Mouse (Mus musculus) heart, postnatal 0 days (tissue): ENCODE measurements around the gene Dnajc17. TPM values are rescaled to one million over a fixed set of nuclear protein-coding genes. Genes with fewer than 3 reads are reported as not detected.

Source experiments
- ATAC-seq: fragments of 200-750 bp; cut with Nextera tagmentation; 2 replicates; pipeline ENCODE4 v1.8.0; 2017; ENCODE audit warnings: low read depth, moderate number of reproducible peaks, moderate library complexity; ENCODE audit not compliant: insufficient read depth
- DNase-seq: peaks from one replicate; pipeline ENCODE4 v3.0.0-alpha.2; 2016; ENCODE audit warnings: low spot score
- H3K27ac ChIP-seq: fragments of 300-500 bp; sonication (generic); 2 replicates; pipeline ENCODE4 v1.5.1; 2014; ENCODE audit warnings: low read depth, mild to moderate bottlenecking
- H3K27me3 ChIP-seq: fragments of 300-500 bp; sonication (generic); 2 replicates; pipeline ENCODE4 v1.6.1; 2014; ENCODE audit warnings: low read length, mixed read lengths; ENCODE audit not compliant: control insufficient read depth, insufficient read depth
- H3K36me3 ChIP-seq: fragments of 300-500 bp; sonication (generic); replicated peaks from 2 replicates; pipeline ENCODE4 v1.6.1; 2014; ENCODE audit warnings: low read length, mixed read lengths; ENCODE audit not compliant: control insufficient read depth, insufficient read depth
- H3K4me1 ChIP-seq: fragments of 300-500 bp; sonication (generic); 2 replicates; pipeline ENCODE4 v1.6.1; 2014; ENCODE audit warnings: antibody characterized with exemption; ENCODE audit not compliant: control insufficient read depth, insufficient read depth
- H3K4me2 ChIP-seq: fragments of 300-500 bp; sonication (generic); 2 replicates; pipeline ENCODE4 v1.6.1; 2014; ENCODE audit warnings: low read depth, mild to moderate bottlenecking, low read length, moderate library complexity
- H3K4me3 ChIP-seq: fragments of 300-500 bp; sonication (generic); 2 replicates; pipeline ENCODE4 v1.5.1; 2014; ENCODE audit warnings: low read depth, low read length
- H3K9ac ChIP-seq: fragments of 300-500 bp; sonication (generic); replicated peaks from 2 replicates; pipeline ENCODE4 v1.6.1; 2014; ENCODE audit warnings: low read depth, low read length, mixed read lengths
- H3K9me3 ChIP-seq: fragments of 300-500 bp; sonication (generic); replicated peaks from 2 replicates; pipeline ENCODE4 v1.6.1; 2016; ENCODE audit warnings: low read length; ENCODE audit not compliant: control insufficient read depth
- CTCF ChIP-seq: IDR thresholded peaks from 2 replicates; pipeline ENCODE4 v1.5.1; 2016; ENCODE audit warnings: antibody characterized with exemption, control low read depth, low read depth
- EP300 ChIP-seq: IDR thresholded peaks from 2 replicates; pipeline ENCODE4 v1.6.1; 2016; ENCODE audit warnings: antibody characterized with exemption, low read depth
- WGBS: fragments of 180-500 bp; shearing (Covaris S2); extraction: QIAGEN DNeasy Blood & Tissue Kit; methylation state at CpG from one replicate; pipeline ENCODE4 v1.1.7; 2014; 5-methylcytosine and 5-hydroxymethylcytosine counted together
- polyA plus RNA-seq: library from polyadenylated mRNA; unstranded; fragments of >200 nt; fragmentation: Nextera tagmentation; extraction: Ambion mirVana; gene quantifications from 2 replicates; pipeline ENCODE4 v1.2.1, GENCODE M21; 2015
- total RNA-seq: library from RNA; depleted of rRNA; stranded (reverse); fragments of >200 nt; gene quantifications from 2 replicates; pipeline ENCODE4 v1.2.3, GENCODE M21; 2014; ENCODE audit warnings: low replicate concordance; rRNA removed

The Dnajc17 gene
- total and polyA plus RNA-seq, 2 experiments from 2014 or later, result 8.8 to 18.7 TPM

DNA sequence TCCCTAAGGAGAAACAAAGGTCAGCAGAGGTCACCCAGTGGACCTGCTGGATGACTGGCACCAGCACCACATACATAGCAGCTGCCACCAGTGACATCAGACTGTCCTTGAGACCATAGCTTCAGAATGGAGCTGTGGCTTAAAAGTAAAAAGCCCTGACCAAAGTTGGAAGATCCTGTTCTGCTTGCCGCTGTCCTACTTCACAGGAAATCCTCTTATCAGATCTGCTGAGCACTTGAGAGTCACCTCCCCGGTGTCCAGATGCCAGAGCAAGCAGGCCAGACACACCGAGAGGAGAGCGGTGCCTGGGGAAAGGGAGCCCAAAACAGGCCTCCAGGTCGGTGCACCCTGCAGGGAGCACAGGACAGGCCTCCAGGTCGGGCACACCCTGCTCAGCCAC lies 56.3 kb downstream of the Dnajc17 start:
- Histone ChIP-seq H3K36me3 (peaks cover 62% of the 10 kb centered on the region), H3K4me2 (no peak overlapping the region), H3K4me1 (peaks cover 9% of the 10 kb centered on the region; the same call in 1 of the 2 replicates), H3K4me3 (no peak overlapping the region), H3K27ac (no peak overlapping the region), H3K9ac (no peak overlapping the region), H3K9me3 (no peaks in the 10 kb centered on the region), H3K27me3 (no peaks in the 10 kb centered on the region)
- DNase-seq (no peak), ATAC-seq (no peak)
- WGBS, result 34% methylated on average over 6 of the region's 6 CpGs
- TF ChIP-seq CTCF (no peak), EP300 (no peak)

DNA sequence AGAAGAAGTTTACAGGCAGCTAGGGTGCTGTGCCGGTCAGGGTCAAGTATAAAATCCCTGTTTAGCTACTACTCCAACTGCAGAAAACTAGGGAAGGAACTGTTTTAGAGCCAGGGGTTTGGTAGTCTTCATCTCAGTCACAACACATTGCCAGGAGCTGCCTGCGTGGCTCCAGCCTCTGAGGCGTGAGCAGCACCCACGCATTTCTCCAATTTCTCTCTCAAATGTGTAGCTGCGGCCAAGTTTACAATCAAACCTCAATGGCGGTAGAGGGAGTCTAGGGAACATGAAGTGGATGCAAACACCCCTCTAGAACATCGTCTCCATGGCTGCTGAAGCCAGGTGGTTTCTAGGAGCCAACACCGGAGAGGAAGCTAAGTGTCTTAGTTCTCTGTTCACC lies 60.8 kb downstream of the Dnajc17 start:
- Histone ChIP-seq H3K4me2 (no peak overlapping the region), H3K27me3 (no peaks in the 10 kb centered on the region), H3K27ac (no peak overlapping the region), H3K36me3 (peaks cover 83% of the 10 kb centered on the region), H3K9me3 (no peaks in the 10 kb centered on the region), H3K4me3 (no peak overlapping the region), H3K9ac (no peak overlapping the region), H3K4me1 (no peaks in the 10 kb centered on the region)
- DNase-seq (no peak), ATAC-seq (no peak)
- 82% methylated on average over 8 of the region's 8 CpGs for WGBS
- TF ChIP-seq CTCF, result no peak
- TF ChIP-seq EP300, result no peak

DNA sequence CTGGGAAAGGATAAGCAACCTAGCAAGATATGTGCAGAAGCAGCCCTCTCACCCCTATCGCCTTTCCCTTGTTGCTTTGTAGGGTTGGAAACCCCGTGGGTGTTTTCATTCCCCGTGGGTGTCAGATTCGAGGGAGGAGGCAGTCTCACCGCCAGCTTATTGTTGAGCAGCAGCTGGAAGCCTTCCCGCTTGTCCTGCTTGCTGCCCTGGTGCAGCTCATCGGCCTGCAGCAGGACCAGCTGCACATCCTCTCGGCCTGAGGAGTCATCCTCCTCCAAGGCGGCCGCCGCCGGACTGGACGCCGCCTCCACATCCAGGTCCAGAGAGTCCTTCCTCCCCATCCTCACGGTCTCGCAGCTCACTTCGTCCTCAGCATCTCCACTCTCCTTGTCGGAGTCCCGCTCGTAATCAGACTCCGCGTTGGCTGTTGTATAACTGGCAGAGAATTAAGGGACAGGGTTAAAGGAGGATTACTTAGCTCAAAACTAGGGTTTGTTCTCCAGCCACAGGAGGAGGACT lies 61.4 kb downstream of the Dnajc17 start:
- Histone ChIP-seq H3K27ac (no peak overlapping the region), H3K9ac (no peak overlapping the region), H3K4me3 (no peak overlapping the region), H3K4me1 (no peaks in the 10 kb centered on the region), H3K36me3 (peaks cover 83% of the 10 kb centered on the region), H3K27me3 (no peaks in the 10 kb centered on the region), H3K9me3 (no peaks in the 10 kb centered on the region), H3K4me2 (no peak overlapping the region)
- 72% methylated on average over 22 of the region's 22 CpGs for WGBS
- TF ChIP-seq EP300, result no peak
- ATAC-seq (no peak), DNase-seq (peak; percentile 8)

DNA sequence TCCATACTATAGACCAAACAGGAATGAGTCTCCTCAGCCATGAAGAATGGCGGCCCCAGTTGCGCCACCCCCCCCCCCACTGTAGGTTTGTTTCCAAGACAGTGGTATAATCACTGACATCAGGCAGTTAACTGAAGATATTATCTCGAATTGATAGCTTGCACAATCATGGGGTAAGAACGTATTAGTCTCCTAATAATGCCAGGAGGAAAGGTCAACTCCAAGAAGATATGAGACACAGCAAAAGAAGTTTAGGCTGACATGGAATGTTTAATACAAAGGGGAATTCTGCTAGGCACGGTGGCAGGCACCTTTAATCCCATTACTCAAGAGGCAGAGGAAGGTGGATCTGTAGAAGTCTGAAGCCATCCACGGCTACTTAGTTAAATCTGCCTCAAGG lies 62.2 kb downstream of the Dnajc17 start:
- WGBS, result 77% methylated on average over 6 of the region's 6 CpGs
- no peak overlapping the region for H3K27ac ChIP-seq
- no peak overlapping the region for H3K9ac ChIP-seq
- H3K9me3 ChIP-seq, result no peaks in the 10 kb centered on the region
- no peaks in the 10 kb centered on the region for H3K4me1 ChIP-seq
- H3K4me2 ChIP-seq, result no peak overlapping the region
- H3K4me3 ChIP-seq, result no peak overlapping the region
- H3K36me3 ChIP-seq, result peaks cover 84% of the 10 kb centered on the region
- DNase-seq (no peak), ATAC-seq (no peak)
- H3K27me3 ChIP-seq, result no peaks in the 10 kb centered on the region
- TF ChIP-seq EP300, result no peak
- TF ChIP-seq CTCF, result no peak

DNA sequence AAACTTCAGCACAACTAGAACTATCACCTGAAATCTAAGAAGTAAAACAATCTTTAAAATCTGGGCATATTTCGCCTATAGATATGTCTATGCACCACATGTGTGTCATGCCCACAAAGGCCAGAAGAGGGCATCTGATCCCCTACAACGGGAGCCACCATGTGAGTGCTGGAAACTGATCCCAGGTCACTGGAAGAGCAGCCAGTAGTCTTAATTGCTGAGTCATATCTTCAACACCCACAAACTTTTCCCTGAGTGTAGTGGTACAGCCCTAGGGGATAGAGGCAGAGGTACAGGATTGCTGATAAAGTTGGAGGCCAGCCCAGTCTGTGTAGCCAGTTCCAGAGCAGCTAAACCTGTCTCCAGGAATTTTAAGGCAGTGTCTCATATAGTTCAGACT lies 63.4 kb downstream of the Dnajc17 start:
- peaks cover 82% of the 10 kb centered on the region for H3K36me3 ChIP-seq
- no peak overlapping the region for H3K9ac ChIP-seq
- H3K4me2 ChIP-seq, result no peak overlapping the region
- no peak overlapping the region for H3K4me3 ChIP-seq
- DNase-seq (no peak), ATAC-seq (no peak)
- no peaks in the 10 kb centered on the region for H3K4me1 ChIP-seq
- no peaks in the 10 kb centered on the region for H3K9me3 ChIP-seq
- no peak overlapping the region for H3K27ac ChIP-seq
- no peaks in the 10 kb centered on the region for H3K27me3 ChIP-seq
- WGBS, result 84% methylated on average over 2 of the region's 2 CpGs
- TF ChIP-seq CTCF (peak; percentile 27; the same call in 1 of the 2 replicates), EP300 (no peak)

DNA sequence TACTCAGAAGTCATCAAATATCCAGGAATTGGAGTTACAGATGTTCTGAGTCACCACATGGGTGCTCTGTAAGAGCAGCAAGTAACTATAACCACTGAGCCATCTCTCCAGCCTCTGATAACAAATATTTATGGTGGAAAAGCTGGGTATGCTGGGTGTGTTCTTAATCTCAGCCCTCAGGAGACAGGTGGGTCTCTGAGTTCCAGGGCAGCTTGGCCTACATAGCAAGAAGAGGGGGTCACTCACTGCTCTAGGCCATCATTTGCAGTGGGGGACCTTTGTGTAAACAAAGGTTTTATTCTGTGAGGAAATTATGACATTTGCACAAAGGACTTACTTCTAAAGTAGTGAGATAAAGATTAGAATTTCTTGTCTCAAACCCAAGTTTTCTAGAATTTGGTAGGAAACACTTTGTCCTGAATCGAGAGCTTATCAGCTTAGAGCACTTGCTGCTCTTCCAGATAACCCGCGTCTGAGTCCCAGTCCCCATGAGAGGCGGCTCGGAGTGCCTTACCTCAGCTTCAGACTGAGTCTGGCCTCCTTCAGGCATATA lies 72.2 kb downstream of the Dnajc17 start:
- WGBS, result 24% methylated on average over 5 of the region's 5 CpGs
- TF ChIP-seq EP300, result no peak
- no peak for TF ChIP-seq CTCF
- Histone ChIP-seq H3K36me3 (peaks cover 64% of the 10 kb centered on the region), H3K9ac (no peak overlapping the region), H3K9me3 (no peaks in the 10 kb centered on the region), H3K27me3 (no peaks in the 10 kb centered on the region), H3K4me2 (no peak overlapping the region), H3K27ac (no peak overlapping the region), H3K4me3 (no peak overlapping the region), H3K4me1 (no peaks in the 10 kb centered on the region)
- ATAC-seq (no peak), DNase-seq (no peak)

Other genes starting within 250 kb of the Dnajc17 start
- 14.7 and 19.1 TPM in 2 replicates for gene Ccdc32, start 179.4 kb downstream of the Dnajc17 start, total RNA-seq
- gene Ccdc32, start 179.4 kb downstream of the Dnajc17 start, polyA plus RNA-seq, result 20.7 and 21.1 TPM in 2 replicates
- gene Rpusd2, start 174.0 kb downstream of the Dnajc17 start, total RNA-seq, result 8.8 and 14.3 TPM in 2 replicates
- 2.6 and 3.3 TPM in 2 replicates for gene Rpusd2, start 174.0 kb downstream of the Dnajc17 start, polyA plus RNA-seq
- 9.1 and 50.5 TPM in 2 replicates for gene Knl1, start 161.7 kb downstream of the Dnajc17 start, total RNA-seq
- gene Knl1, start 161.7 kb downstream of the Dnajc17 start, polyA plus RNA-seq, result 12.6 and 14.5 TPM in 2 replicates
- gene Rad51, start 96.0 kb downstream of the Dnajc17 start, total RNA-seq, result 2.7 and 10.9 TPM in 2 replicates
- gene Rad51, start 96.0 kb downstream of the Dnajc17 start, polyA plus RNA-seq, result 7.7 and 8.1 TPM in 2 replicates
- gene Rmdn3, start 51.8 kb downstream of the Dnajc17 start, total RNA-seq, result 17.0 and 24.2 TPM in 2 replicates
- 14.4 and 14.6 TPM in 2 replicates for gene Rmdn3, start 51.8 kb downstream of the Dnajc17 start, polyA plus RNA-seq
- gene Gchfr, start 41.0 kb downstream of the Dnajc17 start, total RNA-seq, result 1.5 and 12.0 TPM in 2 replicates
- gene Gchfr, start 41.0 kb downstream of the Dnajc17 start, polyA plus RNA-seq, result 5.6 and 5.7 TPM in 2 replicates
- not detected in 2 replicates for gene Gm14137, start 34.3 kb downstream of the Dnajc17 start, total RNA-seq
- gene Gm14137, start 34.3 kb downstream of the Dnajc17 start, polyA plus RNA-seq, result 0.07 and 0.12 TPM in 2 replicates
- gene Zfyve19, start 178 bp downstream of the Dnajc17 start, total RNA-seq, result 17.7 and 26.4 TPM in 2 replicates
- gene Zfyve19, start 178 bp downstream of the Dnajc17 start, polyA plus RNA-seq, result 26.9 and 27.3 TPM in 2 replicates
- gene Ppp1r14d, start 21.1 kb upstream of the Dnajc17 start, total RNA-seq, result not detected in 2 replicates
- not detected in 2 replicates for gene Ppp1r14d, start 21.1 kb upstream of the Dnajc17 start, polyA plus RNA-seq
- gene Spint1, start 28.6 kb upstream of the Dnajc17 start, total RNA-seq, result 11.6 and 11.7 TPM in 2 replicates
- 0.14 and 0.34 TPM in 2 replicates for gene Spint1, start 28.6 kb upstream of the Dnajc17 start, polyA plus RNA-seq
- 3.4 TPM in 1 of 2 replicates, not detected in the other for gene Rhov, start 62.5 kb upstream of the Dnajc17 start, total RNA-seq
- 0.19 TPM in 1 of 2 replicates, not detected in the other for gene Rhov, start 62.5 kb upstream of the Dnajc17 start, polyA plus RNA-seq
- gene Vps18, start 79.9 kb upstream of the Dnajc17 start, total RNA-seq, result 14.3 and 16.2 TPM in 2 replicates
- 8.0 and 8.3 TPM in 2 replicates for gene Vps18, start 79.9 kb upstream of the Dnajc17 start, polyA plus RNA-seq
- gene Dll4, start 117.0 kb upstream of the Dnajc17 start, total RNA-seq, result 5.0 and 6.6 TPM in 2 replicates
- 5.7 and 6.2 TPM in 2 replicates for gene Dll4, start 117.0 kb upstream of the Dnajc17 start, polyA plus RNA-seq
- 0.11 and 0.27 TPM in 2 replicates for gene Chac1, start 142.4 kb upstream of the Dnajc17 start, total RNA-seq
- gene Chac1, start 142.4 kb upstream of the Dnajc17 start, polyA plus RNA-seq, result 0.30 and 0.52 TPM in 2 replicates